Mouse (Mus musculus) heart, adult 10 weeks (tissue): ENCODE results near the gene Adora3. TPM values are rescaled to one million over a fixed set of nuclear protein-coding genes. Genes with fewer than 3 reads are reported as not detected.

Experiments
- polyA plus RNA-seq: library from polyadenylated mRNA; stranded (reverse); fragments of 350-450 nt; fragmentation: Illumina TruSeq; extraction: RNeasy Lipid Tissue Mini Kit (QIAGEN cat#74804); gene quantifications from one replicate; pipeline ENCODE4 v1.2.3, GENCODE M21; 2014; ENCODE audit warnings: low read depth, low replicate concordance

The Adora3 gene
- polyA plus RNA-seq: 0.50 TPM

GRCm38 (mm10) chr3:105870558-105870957 is at the start of gene Adora3, which contains the start of gene Tmigd3:
TSS of gene Adora3 (plus strand) at chr3:105870858.
TSS of gene Tmigd3 (plus strand) at chr3:105870903.

DNA sequence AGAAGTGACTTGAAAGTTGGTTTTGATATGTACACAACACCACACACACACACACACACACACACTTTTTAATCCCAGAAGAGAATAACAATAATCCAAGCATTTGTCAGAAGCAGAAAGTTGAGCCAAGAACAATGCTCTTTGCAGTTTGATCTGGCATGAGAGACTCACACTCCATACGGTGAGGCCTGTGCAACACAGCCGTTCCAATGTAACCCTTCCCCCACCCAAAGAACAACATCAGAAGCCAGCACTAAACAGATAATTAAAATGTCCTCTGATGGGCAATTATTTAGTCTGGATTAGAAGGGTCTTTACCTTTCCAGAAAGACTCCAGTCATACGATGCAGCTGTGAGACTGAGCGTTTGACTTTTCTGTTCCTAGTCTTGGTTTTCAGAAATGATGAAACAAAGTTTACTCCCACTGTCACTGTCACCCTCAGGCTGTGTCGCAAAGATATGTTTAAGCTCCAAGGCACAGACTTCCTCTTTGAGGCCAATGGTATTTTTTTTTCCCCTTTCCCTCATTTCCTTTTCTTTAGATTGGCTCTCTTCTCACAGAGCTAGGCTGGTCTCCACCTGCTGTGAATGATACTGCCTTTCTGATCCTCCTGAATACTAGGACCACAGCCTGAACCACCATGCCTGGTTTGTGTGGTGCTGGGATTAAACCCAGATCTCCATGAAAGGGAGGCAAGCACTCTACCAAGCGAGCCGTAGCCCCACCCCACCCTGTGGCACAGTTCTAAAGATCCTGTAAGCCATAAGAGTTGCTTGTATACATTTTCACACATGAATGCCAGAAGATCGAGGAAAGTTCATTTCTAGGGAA is 61.8 kb downstream of the Adora3 start, which contains the start of gene I830077J02Rik:
I830077J02Rik (minus strand) TSS at position 425 of the 832 bp plus-strand sequence.

Other genes with a start within 250 kb of the Adora3 start
- 10.7 TPM for gene Ddx20, start 183.3 kb upstream of the Adora3 start, polyA plus RNA-seq
- gene Inka2, start 166.3 kb upstream of the Adora3 start, polyA plus RNA-seq: 23.0 TPM
- 87.1 TPM for gene Rap1a, start 69.5 kb upstream of the Adora3 start, polyA plus RNA-seq
- gene Tmigd3, start within 50 bp of the Adora3 start, polyA plus RNA-seq: not detected
- gene I830077J02Rik, start 61.8 kb downstream of the Adora3 start, polyA plus RNA-seq: 1.4 TPM
- 37.5 TPM for gene Wdr77, start 88.5 kb downstream of the Adora3 start, polyA plus RNA-seq
- gene Atp5f1, start 89.2 kb downstream of the Adora3 start, polyA plus RNA-seq: 1,553 TPM
- 2.3 TPM for gene Ovgp1, start 102.9 kb downstream of the Adora3 start, polyA plus RNA-seq
- gene Pifo, start 143.8 kb downstream of the Adora3 start, polyA plus RNA-seq: not detected
- not detected for gene Chil5, start 162.0 kb downstream of the Adora3 start, polyA plus RNA-seq
- not detected for gene Chia1, start 242.4 kb downstream of the Adora3 start, polyA plus RNA-seq